8 mouse cellular contexts compared by ENCODE assay signal in genomic region chr11:98941826-98942550, GRCm38 (mm10). TPM values are rescaled to one million over a fixed set of nuclear protein-coding genes. Genes with fewer than 3 reads are reported as not detected.
DNase-seq lines count a peak whose midpoint lies in the region; ATAC-seq lines count a peak whose summit lies in the region.

No protein-coding gene starts in this region.

- peak overlapping the region; percentile 50 for H3K4me3 ChIP-seq in hindbrain, embryonic 15.5 days
- H3K4me3 ChIP-seq in limb, embryonic 15.5 days: peak overlapping the region; percentile 77
- peak overlapping the region; percentile 52 for H3K4me3 ChIP-seq in midbrain, embryonic 14.5 days (replicated peaks; ENCODE audit: low read depth, low read length)
- H3K4me3 ChIP-seq in stomach, embryonic 16.5 days (replicated peaks; ENCODE audit: low read length): peak overlapping the region; percentile 88

- H3K36me3 ChIP-seq in hindbrain, embryonic 15.5 days: no peaks in the 10 kb centered on the region
- 0 out of 2 replicates have a peak, but pooled peaks cover 3% of the 10 kb centered on the region for H3K36me3 ChIP-seq in limb, embryonic 15.5 days
- H3K36me3 ChIP-seq in midbrain, embryonic 14.5 days (ENCODE audit: control insufficient read depth, insufficient read depth, low read length): no peaks in the 10 kb centered on the region
- no peaks in the 10 kb centered on the region for H3K36me3 ChIP-seq in stomach, embryonic 16.5 days (ENCODE audit: control insufficient read depth, insufficient read depth, low read length)

- ATAC-seq in hindbrain, embryonic 15.5 days (ENCODE audit: low FRiP score, low read depth): peak; percentile 43
- ATAC-seq in limb, embryonic 15.5 days (ENCODE audit: insufficient number of reproducible peaks, low FRiP score, low TSS enrichment, low read depth): no peak
- ATAC-seq in midbrain, embryonic 14.5 days (ENCODE audit: low FRiP score, low TSS enrichment): peak; percentile 61
- ATAC-seq in stomach, embryonic 16.5 days (ENCODE audit: insufficient read depth, low FRiP score): peak; percentile 18; the same call in 1 of the 2 replicates

- H3K9me3 ChIP-seq in hindbrain, embryonic 15.5 days: no peaks in the 10 kb centered on the region
- no peaks in the 10 kb centered on the region for H3K9me3 ChIP-seq in limb, embryonic 15.5 days
- H3K9me3 ChIP-seq in midbrain, embryonic 14.5 days (ENCODE audit: control insufficient read depth, low read length): no peaks in the 10 kb centered on the region
- H3K9me3 ChIP-seq in stomach, embryonic 16.5 days (replicated peaks; ENCODE audit: control insufficient read depth, low read length): no peaks in the 10 kb centered on the region

- peak overlapping the region; percentile 89 for H3K27ac ChIP-seq in hindbrain, embryonic 15.5 days (replicated peaks)
- H3K27ac ChIP-seq in limb, embryonic 15.5 days: peak overlapping the region; percentile 93
- H3K27ac ChIP-seq in midbrain, embryonic 14.5 days (replicated peaks; ENCODE audit: low read depth, low read length): peak overlapping the region; percentile 86
- peak overlapping the region; percentile 99 for H3K27ac ChIP-seq in stomach, embryonic 16.5 days (ENCODE audit: low read length)

- peaks cover 86% of the 10 kb centered on the region for H3K4me1 ChIP-seq in hindbrain, embryonic 15.5 days (replicated peaks)
- H3K4me1 ChIP-seq in limb, embryonic 15.5 days: peaks cover 83% of the 10 kb centered on the region
- peaks cover 35% of the 10 kb centered on the region for H3K4me1 ChIP-seq in midbrain, embryonic 14.5 days (ENCODE audit: control insufficient read depth, insufficient read depth, low read length)
- peaks cover 81% of the 10 kb centered on the region for H3K4me1 ChIP-seq in stomach, embryonic 16.5 days (ENCODE audit: control insufficient read depth, insufficient read depth, low read length)

- 3% methylated on average over 15 of the region's 15 CpGs for WGBS in hindbrain, embryonic 15.5 days
- WGBS in limb, embryonic 15.5 days: 4% methylated on average over 15 of the region's 15 CpGs
- 1% methylated on average over 15 of the region's 15 CpGs for WGBS in midbrain, embryonic 14.5 days
- 9% methylated on average over 15 of the region's 15 CpGs for WGBS in stomach, embryonic 16.5 days

- H3K4me2 ChIP-seq in hindbrain, embryonic 15.5 days: peak overlapping the region; percentile 98
- peak overlapping the region; percentile 80 for H3K4me2 ChIP-seq in limb, embryonic 15.5 days
- peak overlapping the region; percentile 74 for H3K4me2 ChIP-seq in midbrain, embryonic 14.5 days (ENCODE audit: low read length)
- peak overlapping the region; percentile 89 for H3K4me2 ChIP-seq in stomach, embryonic 16.5 days (ENCODE audit: low read depth, low read length)

- DNase-seq in right cerebral cortex, postnatal 14 days: peak; percentile 59
- DNase-seq in right cerebral cortex, adult 18-20 months: no peak
- peak; percentile 78 for DNase-seq in c-Kit-positive CD71-positive TER-119-negative erythroid progenitor cells, embryonic 14.5 days (ENCODE audit: low read depth)
- DNase-seq in frontal cortex, postnatal 14 days (ENCODE audit: low spot score in 2 of 2): peak; percentile 48 to 68
- peak; percentile 91 for DNase-seq in midbrain, embryonic 14.5 days

- H3K27me3 ChIP-seq in hindbrain, embryonic 15.5 days: no peaks in the 10 kb centered on the region
- no peaks in the 10 kb centered on the region for H3K27me3 ChIP-seq in limb, embryonic 15.5 days
- no peaks in the 10 kb centered on the region for H3K27me3 ChIP-seq in midbrain, embryonic 14.5 days (ENCODE audit: control insufficient read depth, insufficient read depth, low read length)
- H3K27me3 ChIP-seq in stomach, embryonic 16.5 days (ENCODE audit: control insufficient read depth, insufficient read depth, low read length): no peaks in the 10 kb centered on the region

- peak overlapping the region; percentile 62 for H3K9ac ChIP-seq in hindbrain, embryonic 15.5 days
- H3K9ac ChIP-seq in limb, embryonic 15.5 days: peak overlapping the region; percentile 29; the same call in 1 of the 2 replicates
- H3K9ac ChIP-seq in midbrain, embryonic 14.5 days (replicated peaks; ENCODE audit: low read length): peak overlapping the region; percentile 64
- H3K9ac ChIP-seq in stomach, embryonic 16.5 days (ENCODE audit: low read length): peak overlapping the region; percentile 92

RNA-seq across cellular contexts. Expression of gene Rara, which starts 14.4 kb away (rescaled TPM):
- 11.4 and 16.8 TPM in 2 replicates for polyA plus RNA-seq in hindbrain, embryonic 15.5 days (2015; fragmentation: Nextera tagmentation; extraction: Ambion mirVana)
- polyA plus RNA-seq in limb, embryonic 15.5 days (2015; fragmentation: Nextera tagmentation; extraction: Ambion mirVana): 43.9 and 51.7 TPM in 2 replicates
- 8.8 and 11.0 TPM in 2 replicates for polyA plus RNA-seq in midbrain, embryonic 14.5 days (2014; fragmentation: Nextera tagmentation; extraction: Ambion mirVana)
- polyA plus RNA-seq in stomach, embryonic 16.5 days (2015; fragmentation: Nextera tagmentation; extraction: Ambion mirVana): 28.8 and 30.1 TPM in 2 replicates

RNA-seq across cellular contexts. Expression of gene Cdc6, which starts 34.4 kb away (rescaled TPM):
- polyA plus RNA-seq in hindbrain, embryonic 15.5 days (2015; fragmentation: Nextera tagmentation; extraction: Ambion mirVana): 5.5 and 6.0 TPM in 2 replicates
- 23.2 and 24.1 TPM in 2 replicates for polyA plus RNA-seq in limb, embryonic 15.5 days (2015; fragmentation: Nextera tagmentation; extraction: Ambion mirVana)
- 2.5 and 5.6 TPM in 2 replicates for polyA plus RNA-seq in midbrain, embryonic 14.5 days (2014; fragmentation: Nextera tagmentation; extraction: Ambion mirVana)
- polyA plus RNA-seq in stomach, embryonic 16.5 days (2015; fragmentation: Nextera tagmentation; extraction: Ambion mirVana): 26.9 and 28.1 TPM in 2 replicates

RNA-seq across cellular contexts. Expression of gene Gjd3, which starts 40.8 kb away (rescaled TPM):
- polyA plus RNA-seq in hindbrain, embryonic 15.5 days (2015; fragmentation: Nextera tagmentation; extraction: Ambion mirVana): 1.8 and 3.1 TPM in 2 replicates
- polyA plus RNA-seq in limb, embryonic 15.5 days (2015; fragmentation: Nextera tagmentation; extraction: Ambion mirVana): 0.49 and 0.86 TPM in 2 replicates
- 0.70 and 2.0 TPM in 2 replicates for polyA plus RNA-seq in midbrain, embryonic 14.5 days (2014; fragmentation: Nextera tagmentation; extraction: Ambion mirVana)
- polyA plus RNA-seq in stomach, embryonic 16.5 days (2015; fragmentation: Nextera tagmentation; extraction: Ambion mirVana): 0.44 TPM in 1 of 2 replicates, not detected in the other

Comparison
In these comparisons a context has a peak if more than half of its experiments do, and no peak if none do; other contexts are left out.
1. H3K9ac ChIP-seq: peak in every context shown above with its lines; median percentile 92 in stomach, embryonic 16.5 days; 64 in midbrain, embryonic 14.5 days; 62 in hindbrain, embryonic 15.5 days; 29 in limb, embryonic 15.5 days.